Mouse (Mus musculus): ENCODE results near the gene Gatad2a. TPM values are rescaled to one million over a fixed set of nuclear protein-coding genes. Genes with fewer than 3 reads are reported as not detected.
A peak's percentile ranks its signal among the peaks of the same experiment; 100 is the strongest.

Gatad2a gene
- polyA plus RNA-seq, 1 experiment, result 36.9 TPM

DNA sequence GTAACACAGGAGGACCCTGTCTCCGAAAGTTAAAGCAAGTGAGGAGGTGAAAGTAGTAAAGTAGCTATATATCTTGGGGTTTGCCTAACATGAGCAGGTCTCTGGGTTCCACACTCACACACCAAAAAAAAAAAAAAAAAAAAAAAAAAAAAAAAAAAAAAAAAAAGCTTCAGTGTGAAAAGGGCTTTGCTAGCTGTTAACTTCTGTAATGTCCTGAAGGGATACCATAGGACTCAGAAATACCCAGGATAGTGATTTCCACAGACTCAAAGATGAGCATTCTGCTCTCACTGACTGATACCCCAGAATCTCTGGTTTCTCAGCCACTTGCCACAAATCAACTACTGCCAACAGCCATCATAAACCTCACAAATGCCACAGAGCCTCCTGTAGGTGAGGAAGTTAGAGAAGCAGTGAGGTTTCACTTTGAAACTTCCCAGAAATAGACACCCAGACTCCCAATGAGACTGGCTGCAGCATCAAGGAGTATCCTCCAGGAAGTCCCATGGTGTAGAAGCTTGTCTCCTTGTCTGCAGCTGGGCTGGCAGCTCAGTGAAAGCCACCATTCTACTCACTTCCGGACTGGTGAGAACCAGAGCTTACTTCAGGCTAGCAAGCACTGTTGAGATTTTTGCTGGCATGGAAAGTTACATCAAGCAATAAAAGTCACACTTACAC is 11.2 kb downstream of the Gatad2a start:
- Histone ChIP-seq H3K4me1 (ENCODE audit: control insufficient read depth, insufficient read depth, low read length) (no peaks in the 10 kb centered on the region), H3K4me3 (replicated peaks; ENCODE audit: insufficient read depth, low read depth, low read length) (no peak overlapping the region), H3K27ac (ENCODE audit: insufficient read depth, low read length) (no peak overlapping the region), H3K27me3 (ENCODE audit: control insufficient read depth, insufficient read depth, low read length) (no peaks in the 10 kb centered on the region)
- WGBS, result 86% methylated on average over 2 of the region's 2 CpGs
- DNase-seq, result no peak
- no peak for TF ChIP-seq CTCF (IDR thresholded peaks at IDR 0.05; ENCODE audit: borderline replicate concordance, insufficient read depth, low read depth, low read length)
- no peak for TF ChIP-seq POLR2A (IDR thresholded peaks at IDR 0.05; ENCODE audit: borderline replicate concordance, insufficient read depth, low read length)

DNA sequence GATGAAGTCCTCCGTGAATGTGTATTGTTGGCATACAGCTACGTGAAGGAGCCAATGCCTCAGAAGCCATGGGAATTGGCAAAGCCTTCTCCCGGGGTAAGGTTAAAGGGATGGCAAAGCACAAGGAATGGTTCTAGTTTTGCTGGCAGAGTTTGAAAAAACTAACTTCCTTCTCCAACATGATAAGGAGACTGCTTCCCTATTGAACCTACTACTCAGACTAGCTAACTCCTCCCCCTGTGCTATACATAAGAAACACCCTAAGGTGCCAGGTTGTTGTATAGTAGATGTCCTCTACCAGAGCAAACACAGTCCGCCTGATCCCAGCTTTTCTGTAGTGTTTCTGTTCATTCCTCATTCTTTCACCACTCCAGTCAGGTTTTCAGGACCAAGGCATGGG is 17.7 kb downstream of the Gatad2a start:
- WGBS, result 94% methylated on average over 4 of the region's 4 CpGs
- TF ChIP-seq CTCF (IDR thresholded peaks at IDR 0.05; ENCODE audit: borderline replicate concordance, insufficient read depth, low read depth, low read length) (no peak), POLR2A (IDR thresholded peaks at IDR 0.05; ENCODE audit: borderline replicate concordance, insufficient read depth, low read length) (no peak)
- Histone ChIP-seq H3K4me1 (ENCODE audit: control insufficient read depth, insufficient read depth, low read length) (no peaks in the 10 kb centered on the region), H3K4me3 (replicated peaks; ENCODE audit: insufficient read depth, low read depth, low read length) (no peak overlapping the region), H3K27ac (ENCODE audit: insufficient read depth, low read length) (no peak overlapping the region), H3K27me3 (ENCODE audit: control insufficient read depth, insufficient read depth, low read length) (no peaks in the 10 kb centered on the region)
- no peak for DNase-seq

GRCm38 (mm10) chr8:69974806-69975205 is 21.4 kb downstream of the Gatad2a start:
- Histone ChIP-seq H3K27ac (ENCODE audit: insufficient read depth, low read length) (no peak overlapping the region), H3K27me3 (ENCODE audit: control insufficient read depth, insufficient read depth, low read length) (no peaks in the 10 kb centered on the region), H3K4me3 (replicated peaks; ENCODE audit: insufficient read depth, low read depth, low read length) (peak overlapping the region; percentile 81), H3K4me1 (ENCODE audit: control insufficient read depth, insufficient read depth, low read length) (peaks cover 9% of the 10 kb centered on the region)
- TF ChIP-seq CTCF (IDR thresholded peaks at IDR 0.05; ENCODE audit: borderline replicate concordance, insufficient read depth, low read depth, low read length), result no peak
- TF ChIP-seq POLR2A (IDR thresholded peaks at IDR 0.05; ENCODE audit: borderline replicate concordance, insufficient read depth, low read length), result no peak
- 44% methylated on average over 5 of the region's 5 CpGs for WGBS
- no peak for DNase-seq

DNA sequence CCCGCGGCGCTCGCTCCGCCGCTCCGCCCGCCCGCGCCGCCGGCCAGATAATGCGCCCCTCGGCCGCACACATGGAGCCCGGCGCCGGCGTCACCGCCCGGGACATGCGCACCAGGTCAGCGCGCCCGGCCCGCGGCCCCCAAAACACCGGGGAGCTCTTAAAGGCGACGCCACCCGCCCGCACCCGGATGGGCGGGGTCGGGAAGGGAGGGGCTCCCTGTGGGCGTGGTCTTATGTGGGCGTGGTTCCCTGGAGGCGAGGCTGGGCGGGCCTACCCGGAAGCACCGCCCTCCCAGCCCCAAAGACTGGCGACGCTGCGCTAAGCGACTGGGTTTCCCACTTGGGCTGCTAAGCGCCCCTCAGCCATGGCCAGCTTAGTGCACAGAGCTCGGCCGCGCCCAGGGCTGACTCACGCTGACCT is 22.0 kb downstream of the Gatad2a start:
- H3K4me1 ChIP-seq (ENCODE audit: control insufficient read depth, insufficient read depth, low read length), result peaks cover 9% of the 10 kb centered on the region
- peak; percentile 94 to 97 for DNase-seq
- 0 out of 2 replicates have a peak, but pooled peaks have one; percentile 28 for TF ChIP-seq POLR2A (IDR thresholded peaks at IDR 0.05; ENCODE audit: borderline replicate concordance, insufficient read depth, low read length)
- TF ChIP-seq CTCF (IDR thresholded peaks at IDR 0.05; ENCODE audit: borderline replicate concordance, insufficient read depth, low read depth, low read length), result no peak
- H3K27ac ChIP-seq (ENCODE audit: insufficient read depth, low read length), result no peak overlapping the region
- no peaks in the 10 kb centered on the region for H3K27me3 ChIP-seq (ENCODE audit: control insufficient read depth, insufficient read depth, low read length)
- H3K4me3 ChIP-seq (replicated peaks; ENCODE audit: insufficient read depth, low read depth, low read length), result peak overlapping the region; percentile 81
- WGBS, result 2% methylated on average over 41 of the region's 50 CpGs

DNA sequence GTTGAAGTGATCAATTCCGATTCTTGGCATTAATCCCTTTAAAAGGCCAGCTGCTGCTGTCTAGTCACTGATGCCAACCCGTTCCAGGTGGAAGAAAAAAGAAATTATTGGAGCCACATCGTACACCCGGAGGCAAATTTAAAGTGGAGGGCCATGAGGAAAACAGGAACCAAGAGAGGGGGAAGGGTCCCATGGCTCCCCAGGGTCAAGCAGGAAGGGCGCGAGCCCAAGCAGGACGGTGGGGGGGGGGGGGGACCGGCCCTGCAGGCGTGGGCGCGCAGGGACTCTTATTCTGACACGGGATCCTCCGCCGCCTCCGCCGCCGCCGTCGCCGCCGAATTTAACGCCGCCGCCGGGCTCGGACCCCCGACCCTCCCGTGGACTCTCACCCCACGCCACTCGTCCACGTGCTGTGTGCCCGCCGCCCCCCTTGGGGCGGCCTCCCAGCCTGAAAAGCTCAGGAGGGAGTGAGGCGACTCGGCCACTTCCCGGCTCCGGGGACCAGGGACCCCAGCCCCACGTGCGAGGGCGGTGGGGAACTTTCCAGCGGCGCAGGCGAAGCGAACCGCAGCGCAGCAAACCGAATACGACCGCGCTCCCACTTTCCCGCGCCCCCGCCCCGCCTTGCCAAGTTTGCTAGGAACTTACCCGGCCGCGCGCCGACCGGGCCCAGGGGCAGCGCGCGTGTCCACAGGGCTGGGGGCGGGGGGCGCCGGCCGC is 22.6 kb downstream of the Gatad2a start:
- WGBS, result under 1% methylated on average over 68 of the region's 68 CpGs
- H3K27me3 ChIP-seq (ENCODE audit: control insufficient read depth, insufficient read depth, low read length), result no peaks in the 10 kb centered on the region
- peaks cover 9% of the 10 kb centered on the region for H3K4me1 ChIP-seq (ENCODE audit: control insufficient read depth, insufficient read depth, low read length)
- peak overlapping the region; percentile 65 for H3K27ac ChIP-seq (ENCODE audit: insufficient read depth, low read length)
- peak overlapping the region; percentile 81 for H3K4me3 ChIP-seq (replicated peaks; ENCODE audit: insufficient read depth, low read depth, low read length)
- peak; percentile 54 to 63 for DNase-seq
- TF ChIP-seq POLR2A (IDR thresholded peaks at IDR 0.05; ENCODE audit: borderline replicate concordance, insufficient read depth, low read length) (no peak), CTCF (IDR thresholded peaks at IDR 0.05; ENCODE audit: borderline replicate concordance, insufficient read depth, low read depth, low read length) (no peak)

DNA sequence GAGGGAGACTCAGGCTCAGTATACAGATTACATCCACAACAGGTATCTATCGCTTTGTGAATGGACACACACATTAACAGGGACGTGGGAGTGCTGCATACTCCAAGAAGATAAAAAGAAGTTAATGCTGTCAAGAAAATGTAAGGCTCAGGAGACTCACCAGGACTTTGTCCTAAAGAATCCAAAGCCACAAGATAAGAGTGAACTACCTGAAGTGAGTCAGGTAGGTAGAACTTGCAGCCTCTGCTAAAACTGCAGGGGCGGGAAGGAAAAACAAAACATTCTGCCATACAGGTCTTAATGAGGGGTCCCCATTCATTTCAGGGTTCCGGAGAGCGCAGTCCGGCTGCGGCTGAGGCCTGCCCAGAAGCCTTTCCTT is 23.1 kb downstream of the Gatad2a start:
- no peak for TF ChIP-seq POLR2A (IDR thresholded peaks at IDR 0.05; ENCODE audit: borderline replicate concordance, insufficient read depth, low read length)
- TF ChIP-seq CTCF (IDR thresholded peaks at IDR 0.05; ENCODE audit: borderline replicate concordance, insufficient read depth, low read depth, low read length), result no peak
- 10% methylated on average over 7 of the region's 7 CpGs for WGBS
- Histone ChIP-seq H3K4me1 (ENCODE audit: control insufficient read depth, insufficient read depth, low read length) (peaks cover 9% of the 10 kb centered on the region), H3K4me3 (replicated peaks; ENCODE audit: insufficient read depth, low read depth, low read length) (peak overlapping the region; percentile 81), H3K27me3 (ENCODE audit: control insufficient read depth, insufficient read depth, low read length) (no peaks in the 10 kb centered on the region), H3K27ac (ENCODE audit: insufficient read depth, low read length) (no peak overlapping the region)
- DNase-seq, result no peak

DNA sequence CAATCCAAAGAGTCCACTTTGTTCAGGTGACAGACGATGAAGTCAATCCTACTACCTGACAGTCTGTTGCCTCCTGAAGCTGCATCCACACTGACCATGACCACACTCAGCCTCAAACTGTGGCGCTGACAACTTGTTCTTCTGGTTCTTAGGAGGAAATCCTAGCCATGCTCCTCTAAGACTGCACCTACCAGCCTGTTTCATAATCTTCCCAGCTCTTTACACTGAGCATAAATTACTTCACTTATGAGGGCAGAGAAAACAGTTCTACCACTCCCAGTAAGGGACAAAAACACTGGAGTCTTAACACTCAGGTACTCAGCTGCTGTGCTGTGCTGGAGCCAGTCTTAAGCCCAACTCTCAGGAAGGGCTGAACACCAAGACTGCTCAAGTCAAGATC is 25.3 kb downstream of the Gatad2a start:
- no peaks in the 10 kb centered on the region for H3K27me3 ChIP-seq (ENCODE audit: control insufficient read depth, insufficient read depth, low read length)
- TF ChIP-seq CTCF (IDR thresholded peaks at IDR 0.05; ENCODE audit: borderline replicate concordance, insufficient read depth, low read depth, low read length) (no peak), POLR2A (IDR thresholded peaks at IDR 0.05; ENCODE audit: borderline replicate concordance, insufficient read depth, low read length) (no peak)
- H3K4me1 ChIP-seq (ENCODE audit: control insufficient read depth, insufficient read depth, low read length), result peaks cover 9% of the 10 kb centered on the region
- 80% methylated on average over 2 of the region's 2 CpGs for WGBS
- H3K27ac ChIP-seq (ENCODE audit: insufficient read depth, low read length), result no peak overlapping the region
- no peak overlapping the region for H3K4me3 ChIP-seq (replicated peaks; ENCODE audit: insufficient read depth, low read depth, low read length)
- no peak for DNase-seq

Measured in cerebellum, adult 2 months (tissue).